Mouse (Mus musculus): ENCODE measurements around the gene Psmc5. TPM values are rescaled to one million over a fixed set of nuclear protein-coding genes. Genes with fewer than 3 reads are reported as not detected.

Psmc5 gene
- total RNA-seq, 1 experiment = 263 TPM

GRCm38 (mm10) chr11:106246834-106247233 lies 9.1 kb upstream of the Psmc5 start:
- TF ChIP-seq HCFC1 (IDR thresholded peaks at IDR 0.05; ENCODE audit: borderline replicate concordance, insufficient read depth, low read length) = no peak
- in situ Hi-C loops (cut with MboI; ENCODE audit: low sequenced_read_pairs in 2 of 2, unreplicated experiment in 2 of 2) = no loop called here
- H3K4me1 ChIP-seq (ENCODE audit: control insufficient read depth in 2 of 2, insufficient read depth in 2 of 2, low read length in 2 of 2, poor library complexity in 1 of 2) = no peaks in the 10 kb centered on the region
- peaks cover 48% of the 10 kb centered on the region for H3K36me3 ChIP-seq (ENCODE audit: control insufficient read depth, insufficient read depth, low read length, poor library complexity, severe bottlenecking)
- H3K9me3 ChIP-seq (ENCODE audit: control insufficient read depth, insufficient read depth, low read depth, low read length) = no peaks in the 10 kb centered on the region
- H3K4me3 ChIP-seq (ENCODE audit: insufficient read depth in 1 of 2, low read depth in 1 of 2, low read length in 2 of 2, poor library complexity in 1 of 2, severe bottlenecking in 1 of 2) = no peak overlapping the region
- no peak overlapping the region for H3K9ac ChIP-seq (ENCODE audit: insufficient read depth, low read depth, low read length, poor library complexity, severe bottlenecking)
- no peak overlapping the region for H3K27ac ChIP-seq (ENCODE audit: insufficient read depth, low read depth, low read length, poor library complexity, severe bottlenecking)
- DNase-seq (ENCODE audit: low read depth, low spot score) = no peak

- TF ChIP-seq ZNF384 (IDR thresholded peaks at IDR 0.05; ENCODE audit: low read depth, low read length) (no peak), ZC3H11A (IDR thresholded peaks at IDR 0.05; ENCODE audit: borderline replicate concordance, low read depth, low read length) (no peak), CHD2 (IDR thresholded peaks at IDR 0.05; ENCODE audit: low read depth, low read length) (no peak), MAFK (IDR thresholded peaks at IDR 0.05; ENCODE audit: insufficient read depth, low read depth, low read length) (no peak), HCFC1 (IDR thresholded peaks at IDR 0.05; ENCODE audit: borderline replicate concordance, insufficient read depth, low read length) (no peak)
- no peak overlapping the region for H3K9ac ChIP-seq (ENCODE audit: insufficient read depth, low read depth, low read length, poor library complexity, severe bottlenecking)
- peaks cover 63% of the 10 kb centered on the region for H3K36me3 ChIP-seq (ENCODE audit: control insufficient read depth, insufficient read depth, low read length, poor library complexity, severe bottlenecking)
- DNase-seq (ENCODE audit: low read depth, low spot score) = no peak
- H3K27ac ChIP-seq (ENCODE audit: insufficient read depth, low read depth, low read length, poor library complexity, severe bottlenecking) = no peak overlapping the region
- no peaks in the 10 kb centered on the region for H3K4me1 ChIP-seq (ENCODE audit: control insufficient read depth in 2 of 2, insufficient read depth in 2 of 2, low read length in 2 of 2, poor library complexity in 1 of 2)
- H3K9me3 ChIP-seq (ENCODE audit: control insufficient read depth, insufficient read depth, low read depth, low read length) = no peaks in the 10 kb centered on the region
- in situ Hi-C loops (cut with MboI; ENCODE audit: low sequenced_read_pairs in 2 of 2, unreplicated experiment in 2 of 2) = no loop called here
- H3K4me3 ChIP-seq (ENCODE audit: insufficient read depth in 1 of 2, low read depth in 1 of 2, low read length in 2 of 2, poor library complexity in 1 of 2, severe bottlenecking in 1 of 2) = no peak overlapping the region
Measured at GRCm38 (mm10) chr11:106249326-106249725, 6.6 kb upstream of the Psmc5 start.

GRCm38 (mm10) chr11:106254767-106255166 lies 1.2 kb upstream of the Psmc5 start:
- Histone ChIP-seq H3K4me3 (ENCODE audit: insufficient read depth in 1 of 2, low read depth in 1 of 2, low read length in 2 of 2, poor library complexity in 1 of 2, severe bottlenecking in 1 of 2) (peak overlapping the region; percentile 96 to 100), H3K9me3 (ENCODE audit: control insufficient read depth, insufficient read depth, low read depth, low read length) (no peaks in the 10 kb centered on the region), H3K9ac (ENCODE audit: insufficient read depth, low read depth, low read length, poor library complexity, severe bottlenecking) (peak overlapping the region; percentile 100), H3K4me1 (ENCODE audit: control insufficient read depth in 2 of 2, insufficient read depth in 2 of 2, low read length in 2 of 2, poor library complexity in 1 of 2) (peaks cover 4 to 10% of the 10 kb centered on the region in 2 experiments; a peak in 3 of 4 replicates), H3K27ac (ENCODE audit: insufficient read depth, low read depth, low read length, poor library complexity, severe bottlenecking) (no peak overlapping the region), H3K36me3 (ENCODE audit: control insufficient read depth, insufficient read depth, low read length, poor library complexity, severe bottlenecking) (peaks cover 55% of the 10 kb centered on the region)
- TF ChIP-seq HCFC1 (IDR thresholded peaks at IDR 0.05; ENCODE audit: borderline replicate concordance, insufficient read depth, low read length) (no peak), MAFK (IDR thresholded peaks at IDR 0.05; ENCODE audit: insufficient read depth, low read depth, low read length) (no peak), ZNF384 (IDR thresholded peaks at IDR 0.05; ENCODE audit: low read depth, low read length) (no peak), CHD2 (IDR thresholded peaks at IDR 0.05; ENCODE audit: low read depth, low read length) (no peak), ZC3H11A (IDR thresholded peaks at IDR 0.05; ENCODE audit: borderline replicate concordance, low read depth, low read length) (no peak)
- no peak for DNase-seq (ENCODE audit: low read depth, low spot score)
- in situ Hi-C loops (cut with MboI; ENCODE audit: low sequenced_read_pairs in 2 of 2, unreplicated experiment in 2 of 2) = no loop called here

- Histone ChIP-seq H3K4me3 (ENCODE audit: insufficient read depth in 1 of 2, low read depth in 1 of 2, low read length in 2 of 2, poor library complexity in 1 of 2, severe bottlenecking in 1 of 2) (peak overlapping the region; percentile 96 to 100), H3K4me1 (ENCODE audit: control insufficient read depth in 2 of 2, insufficient read depth in 2 of 2, low read length in 2 of 2, poor library complexity in 1 of 2) (peaks cover 4 to 10% of the 10 kb centered on the region in 2 experiments; a peak in 3 of 4 replicates), H3K9me3 (ENCODE audit: control insufficient read depth, insufficient read depth, low read depth, low read length) (no peaks in the 10 kb centered on the region), H3K36me3 (ENCODE audit: control insufficient read depth, insufficient read depth, low read length, poor library complexity, severe bottlenecking) (peaks cover 51% of the 10 kb centered on the region), H3K9ac (ENCODE audit: insufficient read depth, low read depth, low read length, poor library complexity, severe bottlenecking) (peak overlapping the region; percentile 100), H3K27ac (ENCODE audit: insufficient read depth, low read depth, low read length, poor library complexity, severe bottlenecking) (peak overlapping the region; percentile 76)
- TF ChIP-seq CHD2 (IDR thresholded peaks at IDR 0.05; ENCODE audit: low read depth, low read length) (no peak), HCFC1 (IDR thresholded peaks at IDR 0.05; ENCODE audit: borderline replicate concordance, insufficient read depth, low read length) (no peak), ZNF384 (IDR thresholded peaks at IDR 0.05; ENCODE audit: low read depth, low read length) (no peak), ZC3H11A (IDR thresholded peaks at IDR 0.05; ENCODE audit: borderline replicate concordance, low read depth, low read length) (no peak), MAFK (IDR thresholded peaks at IDR 0.05; ENCODE audit: insufficient read depth, low read depth, low read length) (no peak)
- in situ Hi-C loops (cut with MboI; ENCODE audit: low sequenced_read_pairs in 2 of 2, unreplicated experiment in 2 of 2) = no loop called here
- no peak for DNase-seq (ENCODE audit: low read depth, low spot score)
Measured at GRCm38 (mm10) chr11:106255174-106255573, 780 bp upstream of the Psmc5 start.

- Histone ChIP-seq H3K9me3 (ENCODE audit: control insufficient read depth, insufficient read depth, low read depth, low read length) (no peaks in the 10 kb centered on the region), H3K4me3 (ENCODE audit: insufficient read depth in 1 of 2, low read depth in 1 of 2, low read length in 2 of 2, poor library complexity in 1 of 2, severe bottlenecking in 1 of 2) (peak overlapping the region; percentile 96 to 100), H3K4me1 (ENCODE audit: control insufficient read depth in 2 of 2, insufficient read depth in 2 of 2, low read length in 2 of 2, poor library complexity in 1 of 2) (peaks cover 4 to 10% of the 10 kb centered on the region in 2 experiments; a peak in 3 of 4 replicates), H3K27ac (ENCODE audit: insufficient read depth, low read depth, low read length, poor library complexity, severe bottlenecking) (no peak overlapping the region), H3K9ac (ENCODE audit: insufficient read depth, low read depth, low read length, poor library complexity, severe bottlenecking) (peak overlapping the region; percentile 100; the same call in 1 of the 2 replicates), H3K36me3 (ENCODE audit: control insufficient read depth, insufficient read depth, low read length, poor library complexity, severe bottlenecking) (peaks cover 50% of the 10 kb centered on the region)
- in situ Hi-C loops (cut with MboI; ENCODE audit: low sequenced_read_pairs in 2 of 2, unreplicated experiment in 2 of 2) = no loop called here
- no peak for DNase-seq (ENCODE audit: low read depth, low spot score)
- TF ChIP-seq ZNF384 (IDR thresholded peaks at IDR 0.05; ENCODE audit: low read depth, low read length) = no peak
- no peak for TF ChIP-seq ZC3H11A (IDR thresholded peaks at IDR 0.05; ENCODE audit: borderline replicate concordance, low read depth, low read length)
- TF ChIP-seq CHD2 (IDR thresholded peaks at IDR 0.05; ENCODE audit: low read depth, low read length) = no peak
- TF ChIP-seq MAFK (IDR thresholded peaks at IDR 0.05; ENCODE audit: insufficient read depth, low read depth, low read length) = no peak
- TF ChIP-seq HCFC1 (IDR thresholded peaks at IDR 0.05; ENCODE audit: borderline replicate concordance, insufficient read depth, low read length) = no peak
Measured at GRCm38 (mm10) chr11:106256775-106257174, 821 bp downstream of the Psmc5 start.

Data from ES-E14 (cell line).